Mouse (Mus musculus): ENCODE results near the gene Asb2. TPM values are rescaled to one million over a fixed set of nuclear protein-coding genes. Genes with fewer than 3 reads are reported as not detected.

The Asb2 gene
- total and polyA plus RNA-seq, 2 experiments from 2014 or later, result 0.93 to 1.9 TPM

DNA sequence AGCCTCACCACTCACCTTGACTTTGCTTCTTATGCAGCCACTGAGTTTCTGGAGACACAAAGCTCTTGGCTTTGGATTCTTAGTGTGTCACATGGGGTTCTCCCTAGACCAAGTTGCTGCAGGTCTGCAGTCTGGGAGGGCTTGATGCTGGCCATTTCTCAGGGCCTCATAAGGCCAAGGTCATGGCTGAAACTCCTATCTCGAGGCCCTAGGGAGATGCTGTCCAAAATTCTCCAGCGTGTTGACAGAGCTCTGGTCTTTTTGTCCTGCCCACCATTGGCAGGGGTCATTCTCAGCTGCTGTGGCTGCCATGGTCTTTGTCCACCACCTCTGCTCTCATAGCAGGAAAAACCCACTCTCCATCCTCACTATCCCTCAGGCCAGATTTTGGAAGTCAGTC, 11.4 kb upstream of the Asb2 start:
- H3K4me3 ChIP-seq (ENCODE audit: low read depth, low read length), result no peak overlapping the region
- H3K9ac ChIP-seq (replicated peaks; ENCODE audit: low read length, poor library complexity, severe bottlenecking), result no peak overlapping the region
- no peaks in the 10 kb centered on the region for H3K9me3 ChIP-seq (ENCODE audit: low read length)
- H3K27ac ChIP-seq (ENCODE audit: low read depth, low read length), result no peak overlapping the region
- no peak for ATAC-seq (ENCODE audit: low FRiP score)
- DNase-seq (ENCODE audit: low spot score), result no peak
- H3K36me3 ChIP-seq (ENCODE audit: insufficient read depth, low read length), result no peaks in the 10 kb centered on the region
- 81% methylated on average over 2 of the region's 2 CpGs for WGBS
- no peak overlapping the region for H3K4me2 ChIP-seq (ENCODE audit: low read depth, low read length, poor library complexity, severe bottlenecking)
- no peaks in the 10 kb centered on the region for H3K4me1 ChIP-seq (ENCODE audit: insufficient read depth, low read length)
- no peaks in the 10 kb centered on the region for H3K27me3 ChIP-seq (ENCODE audit: insufficient read depth, low read length)
- no peak for TF ChIP-seq CTCF (IDR thresholded peaks at IDR 0.05)

DNA sequence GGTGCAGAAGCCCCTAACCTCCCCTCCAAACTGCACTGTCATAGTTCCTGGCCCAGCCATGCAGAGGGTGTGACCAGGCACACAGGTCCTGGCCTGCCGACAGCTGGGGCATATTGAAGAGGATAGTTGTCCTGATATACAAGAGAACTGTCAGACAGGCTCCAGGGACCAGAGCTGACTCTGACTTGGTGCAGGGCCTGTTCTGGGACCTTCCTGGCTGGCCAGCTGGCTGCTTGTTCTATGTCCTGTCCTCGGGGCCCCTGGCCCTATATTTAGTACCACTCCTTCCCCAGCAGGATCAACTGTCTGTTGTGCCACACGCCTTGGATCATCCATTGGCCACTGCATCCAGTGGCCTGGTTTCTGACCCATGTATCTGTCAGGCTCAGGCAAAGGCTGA, 6.5 kb upstream of the Asb2 start:
- 75% methylated on average over 3 of the region's 3 CpGs for WGBS
- no peak overlapping the region for H3K27ac ChIP-seq (ENCODE audit: low read depth, low read length)
- H3K27me3 ChIP-seq (ENCODE audit: insufficient read depth, low read length), result no peaks in the 10 kb centered on the region
- no peaks in the 10 kb centered on the region for H3K9me3 ChIP-seq (ENCODE audit: low read length)
- no peak overlapping the region for H3K4me2 ChIP-seq (ENCODE audit: low read depth, low read length, poor library complexity, severe bottlenecking)
- H3K4me1 ChIP-seq (ENCODE audit: insufficient read depth, low read length), result no peaks in the 10 kb centered on the region
- no peaks in the 10 kb centered on the region for H3K36me3 ChIP-seq (ENCODE audit: insufficient read depth, low read length)
- H3K4me3 ChIP-seq (ENCODE audit: low read depth, low read length), result no peak overlapping the region
- no peak for TF ChIP-seq CTCF (IDR thresholded peaks at IDR 0.05)
- ATAC-seq (ENCODE audit: low FRiP score), result no peak
- DNase-seq (ENCODE audit: low spot score), result no peak
- H3K9ac ChIP-seq (replicated peaks; ENCODE audit: low read length, poor library complexity, severe bottlenecking), result no peak overlapping the region

DNA sequence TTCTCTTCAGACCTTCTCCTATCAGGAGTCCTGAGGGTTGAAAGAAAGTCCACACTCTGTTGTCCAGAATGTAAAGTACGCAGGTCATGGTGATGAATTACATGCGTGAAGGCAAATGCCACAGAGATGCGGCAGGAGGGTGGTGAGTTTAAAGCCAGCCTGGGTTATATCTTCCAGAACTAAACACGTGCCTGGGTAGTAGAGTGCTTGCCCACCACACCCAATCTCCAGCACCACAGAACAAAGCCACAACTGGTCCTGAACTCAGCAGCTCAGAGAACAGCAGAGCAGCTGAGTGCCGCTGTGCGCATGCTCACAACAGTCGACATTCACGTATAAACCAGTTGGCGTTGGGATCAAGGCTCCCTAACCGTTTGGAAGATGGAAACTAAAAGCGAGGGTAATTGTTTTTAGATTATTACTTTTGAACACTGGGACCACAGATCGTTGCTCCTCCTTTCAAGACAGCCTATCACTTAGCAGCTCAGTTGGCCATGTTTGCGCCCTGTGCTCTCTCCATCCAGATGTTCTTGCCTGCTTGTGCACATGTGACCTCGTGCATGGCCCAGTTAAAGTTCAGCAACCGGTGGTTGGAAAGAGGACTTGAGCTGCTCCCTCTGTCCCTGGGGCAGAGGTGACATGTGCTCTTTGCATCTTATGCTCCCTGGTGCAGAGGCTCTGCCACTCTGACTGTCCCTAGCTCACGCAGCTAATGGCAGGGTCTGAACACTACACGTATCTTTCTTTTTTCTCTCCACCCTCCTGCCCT, 5.9 kb upstream of the Asb2 start:
- H3K4me2 ChIP-seq (ENCODE audit: low read depth, low read length, poor library complexity, severe bottlenecking), result no peak overlapping the region
- ATAC-seq (ENCODE audit: low FRiP score) (no peak), DNase-seq (ENCODE audit: low spot score) (no peak)
- TF ChIP-seq CTCF (IDR thresholded peaks at IDR 0.05), result no peak
- H3K27me3 ChIP-seq (ENCODE audit: insufficient read depth, low read length), result no peaks in the 10 kb centered on the region
- no peaks in the 10 kb centered on the region for H3K4me1 ChIP-seq (ENCODE audit: insufficient read depth, low read length)
- no peak overlapping the region for H3K4me3 ChIP-seq (ENCODE audit: low read depth, low read length)
- no peaks in the 10 kb centered on the region for H3K9me3 ChIP-seq (ENCODE audit: low read length)
- H3K36me3 ChIP-seq (ENCODE audit: insufficient read depth, low read length), result no peaks in the 10 kb centered on the region
- 88% methylated on average over 17 of the region's 17 CpGs for WGBS
- no peak overlapping the region for H3K9ac ChIP-seq (replicated peaks; ENCODE audit: low read length, poor library complexity, severe bottlenecking)
- no peak overlapping the region for H3K27ac ChIP-seq (ENCODE audit: low read depth, low read length)

DNA sequence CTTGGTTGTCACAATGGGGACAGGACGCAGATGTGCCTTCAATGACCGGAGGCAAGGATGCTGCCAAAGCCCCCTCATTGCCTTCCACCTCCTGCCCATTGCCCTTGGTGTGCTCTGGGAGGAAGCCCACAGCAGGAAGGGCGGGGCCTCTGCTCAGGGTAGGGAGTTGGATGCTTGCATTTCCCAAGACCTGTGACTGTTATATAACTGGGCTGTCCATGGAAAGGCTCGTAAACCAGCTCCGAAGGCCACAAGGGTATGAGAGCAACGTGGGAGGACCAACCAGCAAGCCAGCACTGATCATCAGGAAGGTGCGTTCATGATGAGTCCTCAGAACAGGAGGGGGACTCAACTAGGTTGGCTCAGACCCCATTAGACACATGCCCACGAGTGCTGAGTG, 5.0 kb upstream of the Asb2 start:
- TF ChIP-seq CTCF (IDR thresholded peaks at IDR 0.05), result no peak
- Histone ChIP-seq H3K36me3 (ENCODE audit: insufficient read depth, low read length) (no peaks in the 10 kb centered on the region), H3K4me1 (ENCODE audit: insufficient read depth, low read length) (no peaks in the 10 kb centered on the region), H3K9me3 (ENCODE audit: low read length) (no peaks in the 10 kb centered on the region), H3K9ac (replicated peaks; ENCODE audit: low read length, poor library complexity, severe bottlenecking) (no peak overlapping the region), H3K4me3 (ENCODE audit: low read depth, low read length) (no peak overlapping the region), H3K27ac (ENCODE audit: low read depth, low read length) (no peak overlapping the region), H3K27me3 (ENCODE audit: insufficient read depth, low read length) (no peaks in the 10 kb centered on the region), H3K4me2 (ENCODE audit: low read depth, low read length, poor library complexity, severe bottlenecking) (no peak overlapping the region)
- no peak for DNase-seq (ENCODE audit: low spot score)
- 87% methylated on average over 8 of the region's 8 CpGs for WGBS
- no peak for ATAC-seq (ENCODE audit: low FRiP score)

DNA sequence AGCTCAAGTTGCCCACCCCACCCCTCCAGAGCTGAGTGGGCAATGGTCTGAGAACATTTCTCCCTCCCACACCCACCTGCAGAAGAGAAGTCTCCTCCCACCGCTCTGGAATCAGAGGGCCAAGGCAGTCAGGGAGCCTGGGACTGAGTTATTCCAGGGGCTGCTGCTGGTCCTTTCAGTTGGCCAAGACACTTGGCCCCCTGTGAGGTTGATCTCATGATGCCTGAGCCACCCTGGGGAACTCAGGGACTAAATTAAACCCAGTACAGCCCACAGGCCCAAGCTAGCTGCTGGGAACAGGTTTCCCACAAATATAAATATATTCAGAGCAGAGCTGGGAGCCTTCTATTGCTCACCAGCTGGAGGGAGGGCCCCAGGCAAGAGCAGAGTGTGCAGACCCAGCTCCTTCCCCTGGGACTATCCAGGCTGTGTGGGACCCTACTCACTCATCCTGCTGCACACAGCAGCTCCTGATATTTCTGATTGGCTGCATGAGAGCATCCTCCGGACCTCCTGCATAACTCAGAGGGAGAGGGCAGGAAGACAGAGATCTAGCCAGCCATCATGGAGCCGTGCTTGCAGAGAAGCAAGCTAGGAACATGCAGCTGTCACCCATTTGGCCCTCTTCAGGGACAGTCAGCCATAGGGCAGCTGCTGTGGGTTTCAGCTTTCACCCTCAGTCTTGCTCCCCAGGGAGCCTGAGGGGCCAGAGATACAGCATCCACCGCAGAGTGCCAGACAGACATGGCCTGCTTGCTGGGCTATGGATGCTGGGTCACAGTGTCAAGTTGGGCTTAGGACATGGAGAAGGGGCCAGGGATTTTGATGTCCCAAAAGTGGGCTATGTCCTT, 3.4 kb upstream of the Asb2 start:
- Histone ChIP-seq H3K4me1 (ENCODE audit: insufficient read depth, low read length) (no peaks in the 10 kb centered on the region), H3K4me2 (ENCODE audit: low read depth, low read length, poor library complexity, severe bottlenecking) (no peak overlapping the region), H3K4me3 (ENCODE audit: low read depth, low read length) (no peak overlapping the region), H3K9me3 (ENCODE audit: low read length) (no peaks in the 10 kb centered on the region), H3K27ac (ENCODE audit: low read depth, low read length) (no peak overlapping the region), H3K27me3 (ENCODE audit: insufficient read depth, low read length) (no peaks in the 10 kb centered on the region), H3K36me3 (ENCODE audit: insufficient read depth, low read length) (no peaks in the 10 kb centered on the region), H3K9ac (replicated peaks; ENCODE audit: low read length, poor library complexity, severe bottlenecking) (no peak overlapping the region)
- DNase-seq (ENCODE audit: low spot score), result no peak
- WGBS, result 65% methylated on average over 4 of the region's 4 CpGs
- no peak for TF ChIP-seq CTCF (IDR thresholded peaks at IDR 0.05)
- no peak for ATAC-seq (ENCODE audit: low FRiP score)

DNA sequence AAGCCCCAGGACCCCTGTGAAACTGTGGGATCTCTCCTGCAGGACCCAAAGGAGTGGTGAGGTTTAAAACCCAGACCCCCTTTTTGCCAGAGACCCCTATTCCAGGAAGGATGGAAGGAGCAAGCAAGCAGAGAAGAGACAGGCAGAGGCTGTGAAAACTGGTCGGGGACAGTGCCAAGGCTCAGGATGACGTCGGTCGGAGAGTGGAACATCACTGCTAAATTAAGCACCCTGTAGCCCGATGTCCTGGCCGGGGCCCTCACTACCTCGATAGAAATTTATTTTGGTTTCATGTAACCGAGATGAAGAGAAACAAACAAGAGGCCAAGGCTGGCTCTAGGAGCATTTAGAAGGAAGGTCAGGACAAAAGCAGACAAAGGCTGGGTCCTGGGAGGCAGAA, 2.4 kb upstream of the Asb2 start:
- H3K4me3 ChIP-seq (ENCODE audit: low read depth, low read length), result no peak overlapping the region
- WGBS, result 75% methylated on average over 8 of the region's 8 CpGs
- no peaks in the 10 kb centered on the region for H3K9me3 ChIP-seq (ENCODE audit: low read length)
- no peak overlapping the region for H3K27ac ChIP-seq (ENCODE audit: low read depth, low read length)
- no peaks in the 10 kb centered on the region for H3K27me3 ChIP-seq (ENCODE audit: insufficient read depth, low read length)
- no peak overlapping the region for H3K4me2 ChIP-seq (ENCODE audit: low read depth, low read length, poor library complexity, severe bottlenecking)
- no peaks in the 10 kb centered on the region for H3K36me3 ChIP-seq (ENCODE audit: insufficient read depth, low read length)
- no peak for ATAC-seq (ENCODE audit: low FRiP score)
- no peak for TF ChIP-seq CTCF (IDR thresholded peaks at IDR 0.05)
- H3K4me1 ChIP-seq (ENCODE audit: insufficient read depth, low read length), result no peaks in the 10 kb centered on the region
- no peak for DNase-seq (ENCODE audit: low spot score)
- no peak overlapping the region for H3K9ac ChIP-seq (replicated peaks; ENCODE audit: low read length, poor library complexity, severe bottlenecking)

All from midbrain, postnatal 0 days (tissue).